Mouse (Mus musculus): ENCODE results near the gene Pola2. TPM values are rescaled to one million over a fixed set of nuclear protein-coding genes. Genes with fewer than 3 reads are reported as not detected.
A peak's percentile ranks its signal among the peaks of the same experiment; 100 is the strongest.

Gene Pola2
- polyA plus RNA-seq, 1 experiment from 2014 or later, result 22.4 TPM

- Histone ChIP-seq H3K4me3 (ENCODE audit: low read length) (no peak overlapping the region), H3K27me3 (replicated peaks; ENCODE audit: control insufficient read depth, insufficient read depth, low read length) (no peaks in the 10 kb centered on the region)
- ATAC-seq, result no peak
These were observed 8.0 kb downstream of the Pola2 start for GRCm38 (mm10) chr19:5955704-5956670.

GRCm38 (mm10) chr19:5954936-5955335 is 9.1 kb downstream of the Pola2 start:
- no peak overlapping the region for H3K4me3 ChIP-seq (ENCODE audit: low read length)
- no peaks in the 10 kb centered on the region for H3K9me3 ChIP-seq (ENCODE audit: control insufficient read depth, low read length)
- H3K4me1 ChIP-seq (ENCODE audit: control insufficient read depth, insufficient read depth, low read depth, low read length), result no peaks in the 10 kb centered on the region
- no peaks in the 10 kb centered on the region for H3K27me3 ChIP-seq (replicated peaks; ENCODE audit: control insufficient read depth, insufficient read depth, low read length)
- no peak overlapping the region for H3K4me2 ChIP-seq (ENCODE audit: low read length)
- 0 out of 2 replicates have a peak, but pooled peaks cover 2% of the 10 kb centered on the region for H3K36me3 ChIP-seq (ENCODE audit: control insufficient read depth, insufficient read depth, low read length)
- 95% methylated on average over 10 of the region's 10 CpGs for WGBS
- ATAC-seq, result no peak
- no peak overlapping the region for H3K27ac ChIP-seq (ENCODE audit: low read depth, low read length)
- H3K9ac ChIP-seq (ENCODE audit: low read depth, low read length), result no peak overlapping the region

More at GRCm38 (mm10) chr19:5955704-5956670, 8.0 kb downstream of the Pola2 start:
- Histone ChIP-seq H3K9ac (ENCODE audit: low read depth, low read length) (no peak overlapping the region), H3K27ac (ENCODE audit: low read depth, low read length) (no peak overlapping the region), H3K4me1 (ENCODE audit: control insufficient read depth, insufficient read depth, low read depth, low read length) (no peaks in the 10 kb centered on the region), H3K9me3 (ENCODE audit: control insufficient read depth, low read length) (no peaks in the 10 kb centered on the region), H3K4me2 (ENCODE audit: low read length) (no peak overlapping the region), H3K36me3 (ENCODE audit: control insufficient read depth, insufficient read depth, low read length) (0 out of 2 replicates have a peak, but pooled peaks cover 2% of the 10 kb centered on the region)
- WGBS, result 82% methylated on average over 28 of the region's 28 CpGs

- no peak for ATAC-seq
- 89% methylated on average over 22 of the region's 22 CpGs for WGBS
- Histone ChIP-seq H3K4me3 (ENCODE audit: low read length) (no peak overlapping the region), H3K36me3 (ENCODE audit: control insufficient read depth, insufficient read depth, low read length) (0 out of 2 replicates have a peak, but pooled peaks cover 2% of the 10 kb centered on the region), H3K4me1 (ENCODE audit: control insufficient read depth, insufficient read depth, low read depth, low read length) (no peaks in the 10 kb centered on the region), H3K27ac (ENCODE audit: low read depth, low read length) (no peak overlapping the region), H3K9me3 (ENCODE audit: control insufficient read depth, low read length) (no peaks in the 10 kb centered on the region), H3K4me2 (ENCODE audit: low read length) (no peak overlapping the region), H3K9ac (ENCODE audit: low read depth, low read length) (no peak overlapping the region), H3K27me3 (replicated peaks; ENCODE audit: control insufficient read depth, insufficient read depth, low read length) (no peaks in the 10 kb centered on the region)
These were observed 9.8 kb downstream of the Pola2 start for GRCm38 (mm10) chr19:5954031-5954710.

GRCm38 (mm10) chr19:5953201-5953770 is 10.7 kb downstream of the Pola2 start:
- no peak for ATAC-seq
- Histone ChIP-seq H3K4me1 (ENCODE audit: control insufficient read depth, insufficient read depth, low read depth, low read length) (no peaks in the 10 kb centered on the region), H3K9ac (ENCODE audit: low read depth, low read length) (no peak overlapping the region), H3K4me2 (ENCODE audit: low read length) (no peak overlapping the region), H3K27ac (ENCODE audit: low read depth, low read length) (no peak overlapping the region), H3K4me3 (ENCODE audit: low read length) (no peak overlapping the region), H3K9me3 (ENCODE audit: control insufficient read depth, low read length) (no peaks in the 10 kb centered on the region), H3K27me3 (replicated peaks; ENCODE audit: control insufficient read depth, insufficient read depth, low read length) (no peaks in the 10 kb centered on the region), H3K36me3 (ENCODE audit: control insufficient read depth, insufficient read depth, low read length) (0 out of 2 replicates have a peak, but pooled peaks cover 2% of the 10 kb centered on the region)
- WGBS, result 93% methylated on average over 19 of the region's 19 CpGs

GRCm38 (mm10) chr19:5952071-5952691 is 11.8 kb downstream of the Pola2 start:
- no peak overlapping the region for H3K27ac ChIP-seq (ENCODE audit: low read depth, low read length)
- 0 out of 2 replicates have a peak, but pooled peaks cover 2% of the 10 kb centered on the region for H3K36me3 ChIP-seq (ENCODE audit: control insufficient read depth, insufficient read depth, low read length)
- H3K4me2 ChIP-seq (ENCODE audit: low read length), result no peak overlapping the region
- no peak overlapping the region for H3K4me3 ChIP-seq (ENCODE audit: low read length)
- no peaks in the 10 kb centered on the region for H3K9me3 ChIP-seq (ENCODE audit: control insufficient read depth, low read length)
- no peaks in the 10 kb centered on the region for H3K4me1 ChIP-seq (ENCODE audit: control insufficient read depth, insufficient read depth, low read depth, low read length)
- ATAC-seq, result no peak
- no peaks in the 10 kb centered on the region for H3K27me3 ChIP-seq (replicated peaks; ENCODE audit: control insufficient read depth, insufficient read depth, low read length)
- H3K9ac ChIP-seq (ENCODE audit: low read depth, low read length), result no peak overlapping the region
- 85% methylated on average over 13 of the region's 13 CpGs for WGBS

GRCm38 (mm10) chr19:5951631-5952030 is 12.4 kb downstream of the Pola2 start:
- Histone ChIP-seq H3K9ac (ENCODE audit: low read depth, low read length) (no peak overlapping the region), H3K4me1 (ENCODE audit: control insufficient read depth, insufficient read depth, low read depth, low read length) (no peaks in the 10 kb centered on the region), H3K27ac (ENCODE audit: low read depth, low read length) (no peak overlapping the region), H3K9me3 (ENCODE audit: control insufficient read depth, low read length) (no peaks in the 10 kb centered on the region), H3K4me2 (ENCODE audit: low read length) (no peak overlapping the region), H3K27me3 (replicated peaks; ENCODE audit: control insufficient read depth, insufficient read depth, low read length) (no peaks in the 10 kb centered on the region), H3K4me3 (ENCODE audit: low read length) (no peak overlapping the region), H3K36me3 (ENCODE audit: control insufficient read depth, insufficient read depth, low read length) (0 out of 2 replicates have a peak, but pooled peaks cover 2% of the 10 kb centered on the region)
- no peak for ATAC-seq
- WGBS, result 91% methylated on average over 16 of the region's 16 CpGs

- 0 out of 2 replicates have a peak, but pooled peaks cover 2% of the 10 kb centered on the region for H3K36me3 ChIP-seq (ENCODE audit: control insufficient read depth, insufficient read depth, low read length)
- WGBS, result 94% methylated on average over 11 of the region's 11 CpGs
- H3K4me1 ChIP-seq (ENCODE audit: control insufficient read depth, insufficient read depth, low read depth, low read length), result peaks cover 2% of the 10 kb centered on the region; the same call in 1 of the 2 replicates
- H3K9me3 ChIP-seq (ENCODE audit: control insufficient read depth, low read length), result no peaks in the 10 kb centered on the region
- H3K27me3 ChIP-seq (replicated peaks; ENCODE audit: control insufficient read depth, insufficient read depth, low read length), result no peaks in the 10 kb centered on the region
- no peak overlapping the region for H3K4me2 ChIP-seq (ENCODE audit: low read length)
- ATAC-seq, result no peak
- H3K4me3 ChIP-seq (ENCODE audit: low read length), result no peak overlapping the region
- H3K27ac ChIP-seq (ENCODE audit: low read depth, low read length), result no peak overlapping the region
- no peak overlapping the region for H3K9ac ChIP-seq (ENCODE audit: low read depth, low read length)
These were observed 13.8 kb downstream of the Pola2 start for GRCm38 (mm10) chr19:5950218-5950617.

GRCm38 (mm10) chr19:5945891-5946290 is 18.1 kb downstream of the Pola2 start:
- no peak for ATAC-seq
- Histone ChIP-seq H3K4me2 (ENCODE audit: low read length) (no peak overlapping the region), H3K9ac (ENCODE audit: low read depth, low read length) (0 out of 2 replicates have a peak overlapping the region, but pooled peaks have one; percentile 9), H3K4me1 (ENCODE audit: control insufficient read depth, insufficient read depth, low read depth, low read length) (peaks cover 2% of the 10 kb centered on the region; the same call in 1 of the 2 replicates), H3K36me3 (ENCODE audit: control insufficient read depth, insufficient read depth, low read length) (no peaks in the 10 kb centered on the region), H3K27me3 (replicated peaks; ENCODE audit: control insufficient read depth, insufficient read depth, low read length) (no peaks in the 10 kb centered on the region), H3K27ac (ENCODE audit: low read depth, low read length) (peak overlapping the region; percentile 51; the same call in 1 of the 2 replicates), H3K4me3 (ENCODE audit: low read length) (no peak overlapping the region), H3K9me3 (ENCODE audit: control insufficient read depth, low read length) (no peaks in the 10 kb centered on the region)
- 81% methylated on average over 8 of the region's 8 CpGs for WGBS
